Mouse (Mus musculus): ENCODE measurements around the gene Enoph1.

Enoph1 gene

GRCm38 (mm10) chr5:100079040-100079930 lies 39.5 kb downstream of the Enoph1 start:
- peak; percentile 4 to 10 for DNase-seq

GRCm38 (mm10) chr5:100079931-100080275 lies 40.1 kb downstream of the Enoph1 start:
- peak; percentile 11 for DNase-seq

- no peak for DNase-seq
Observed at GRCm38 (mm10) chr5:100082006-100082405, 42.2 kb downstream of the Enoph1 start.

- DNase-seq = no peak
Observed at GRCm38 (mm10) chr5:100083953-100084562, 44.3 kb downstream of the Enoph1 start.

- peak; percentile 8 to 38 for DNase-seq
Observed at GRCm38 (mm10) chr5:100085097-100085496, 45.3 kb downstream of the Enoph1 start.

- DNase-seq = no peak
Observed at GRCm38 (mm10) chr5:100090515-100091262, 50.9 kb downstream of the Enoph1 start.

GRCm38 (mm10) chr5:100091263-100091594 lies 51.4 kb downstream of the Enoph1 start:
- DNase-seq = no peak

GRCm38 (mm10) chr5:100091602-100092001 lies 51.8 kb downstream of the Enoph1 start:
- no peak for DNase-seq

GRCm38 (mm10) chr5:100096955-100097354 lies 57.2 kb downstream of the Enoph1 start:
- peak in 1 of 2 experiments; percentile 15 for DNase-seq

GRCm38 (mm10) chr5:100097967-100098366 lies 58.2 kb downstream of the Enoph1 start:
- DNase-seq = no peak

- no peak for DNase-seq
Observed at GRCm38 (mm10) chr5:100102395-100102794, 62.6 kb downstream of the Enoph1 start.

- no peak for DNase-seq
Observed at GRCm38 (mm10) chr5:100108866-100109265, 69.1 kb downstream of the Enoph1 start.

GRCm38 (mm10) chr5:100109543-100110282 lies 69.9 kb downstream of the Enoph1 start:
- DNase-seq = peak; percentile 31 to 36

GRCm38 (mm10) chr5:100110581-100110980 lies 70.8 kb downstream of the Enoph1 start:
- DNase-seq = no peak

- no peak for DNase-seq
Observed at GRCm38 (mm10) chr5:100113403-100113802, 73.6 kb downstream of the Enoph1 start.
